Mouse (Mus musculus) intestine, postnatal 0 days (tissue): ENCODE measurements around the gene C1ql4. TPM values are rescaled to one million over a fixed set of nuclear protein-coding genes. Genes with fewer than 3 reads are reported as not detected.

ENCODE experiments used
- ATAC-seq: fragments of 200-750 bp; cut with Nextera tagmentation; 2 replicates; pipeline ENCODE4 v1.8.0; 2017; ENCODE audit warnings: mild to moderate bottlenecking, moderate TSS enrichment, moderate library complexity
- H3K27ac ChIP-seq: fragments of 300-500 bp; sonication (generic); 2 replicates; pipeline ENCODE4 v1.5.1; 2014; ENCODE audit warnings: mild to moderate bottlenecking, low read depth, low read length, moderate library complexity
- H3K27me3 ChIP-seq: fragments of 300-500 bp; sonication (generic); replicated peaks from 2 replicates; pipeline ENCODE4 v1.6.1; 2014; ENCODE audit warnings: low read length, mixed read lengths; ENCODE audit not compliant: control insufficient read depth, insufficient read depth
- H3K36me3 ChIP-seq: fragments of 300-500 bp; sonication (generic); 2 replicates; pipeline ENCODE4 v1.6.1; 2014; ENCODE audit warnings: mild to moderate bottlenecking, moderate library complexity; ENCODE audit not compliant: control insufficient read depth, insufficient read depth
- H3K4me1 ChIP-seq: fragments of 300-500 bp; sonication (generic); replicated peaks from 2 replicates; pipeline ENCODE4 v1.6.1; 2014; ENCODE audit warnings: antibody characterized with exemption, low read length, mixed read lengths; ENCODE audit not compliant: control insufficient read depth, insufficient read depth
- H3K4me2 ChIP-seq: fragments of 300-500 bp; sonication (generic); replicated peaks from 2 replicates; pipeline ENCODE4 v1.6.1; 2014; ENCODE audit warnings: low read depth, mild to moderate bottlenecking, moderate library complexity
- H3K4me3 ChIP-seq: fragments of 300-500 bp; sonication (generic); 2 replicates; pipeline ENCODE4 v1.5.1; 2014; ENCODE audit warnings: low read depth, low read length
- H3K9ac ChIP-seq: fragments of 300-500 bp; sonication (generic); 2 replicates; pipeline ENCODE4 v1.6.1; 2014; ENCODE audit warnings: mild to moderate bottlenecking, low read depth, low read length
- H3K9me3 ChIP-seq: fragments of 300-500 bp; sonication (generic); 2 replicates; pipeline ENCODE4 v1.6.1; 2016; ENCODE audit warnings: mixed run types; ENCODE audit not compliant: control insufficient read depth
- CTCF ChIP-seq: sonication (generic); IDR thresholded peaks from 2 replicates; pipeline ENCODE4 v1.5.1; 2016; ENCODE audit warnings: low read depth, mild to moderate bottlenecking, control low read depth, antibody characterized with exemption, moderate library complexity
- WGBS: fragments of 180-500 bp; shearing (Covaris S2); extraction: QIAGEN DNeasy Blood & Tissue Kit; methylation state at CpG from one replicate; pipeline ENCODE4 v1.1.7; 2014; 5-methylcytosine and 5-hydroxymethylcytosine counted together
- microRNA-seq: library from miRNA; unstranded; fragments of <30 nt; microRNA quantifications from one replicate; pipeline ENCODE4, GENCODE M21; 2016
- polyA plus RNA-seq: library from polyadenylated mRNA; unstranded; fragments of >200 nt; fragmentation: Nextera tagmentation; extraction: Ambion mirVana; gene quantifications from 2 replicates; pipeline ENCODE4 v1.2.1, GENCODE M21; 2015

Gene C1ql4
- polyA plus RNA-seq, 1 experiment from 2014 or later = 0.10 TPM

- Histone ChIP-seq H3K9ac (no peak overlapping the region), H3K27me3 (no peaks in the 10 kb centered on the region), H3K4me2 (no peak overlapping the region), H3K9me3 (no peaks in the 10 kb centered on the region), H3K4me1 (no peaks in the 10 kb centered on the region; the same call in 1 of the 2 replicates), H3K4me3 (no peak overlapping the region), H3K36me3 (peaks cover 29% of the 10 kb centered on the region), H3K27ac (no peak overlapping the region)
- ATAC-seq = no peak
- 63% methylated on average over 26 of the region's 26 CpGs for WGBS
- TF ChIP-seq CTCF = peak; percentile 59
Observed at GRCm38 (mm10) chr15:99039996-99040919, 47.4 kb downstream of the C1ql4 start.

GRCm38 (mm10) chr15:99039306-99039705, 48.3 kb downstream of the C1ql4 start:
- Histone ChIP-seq H3K27ac (no peak overlapping the region), H3K27me3 (no peaks in the 10 kb centered on the region), H3K9ac (no peak overlapping the region), H3K36me3 (peaks cover 38% of the 10 kb centered on the region), H3K9me3 (no peaks in the 10 kb centered on the region), H3K4me2 (no peak overlapping the region), H3K4me3 (no peak overlapping the region), H3K4me1 (no peaks in the 10 kb centered on the region)
- TF ChIP-seq CTCF = no peak
- ATAC-seq = no peak
- 79% methylated on average over 4 of the region's 4 CpGs for WGBS

- Histone ChIP-seq H3K4me2 (no peak overlapping the region), H3K27ac (no peak overlapping the region), H3K4me3 (no peak overlapping the region), H3K9me3 (no peaks in the 10 kb centered on the region), H3K9ac (no peak overlapping the region), H3K27me3 (no peaks in the 10 kb centered on the region), H3K4me1 (no peaks in the 10 kb centered on the region), H3K36me3 (peaks cover 38% of the 10 kb centered on the region)
- TF ChIP-seq CTCF = no peak
- ATAC-seq = no peak
- 83% methylated on average over 5 of the region's 5 CpGs for WGBS
Observed at GRCm38 (mm10) chr15:99038797-99039196, 48.8 kb downstream of the C1ql4 start.

GRCm38 (mm10) chr15:99038025-99038424, 49.6 kb downstream of the C1ql4 start:
- Histone ChIP-seq H3K4me3 (no peak overlapping the region), H3K9me3 (no peaks in the 10 kb centered on the region), H3K27ac (no peak overlapping the region), H3K27me3 (no peaks in the 10 kb centered on the region), H3K4me2 (no peak overlapping the region), H3K4me1 (peaks cover 3% of the 10 kb centered on the region; the same call in 1 of the 2 replicates), H3K9ac (no peak overlapping the region), H3K36me3 (peaks cover 38% of the 10 kb centered on the region)
- no peak for TF ChIP-seq CTCF
- WGBS = 83% methylated on average over 1 of the region's 1 CpGs
- no peak for ATAC-seq

GRCm38 (mm10) chr15:99036249-99036905, 51.2 kb downstream of the C1ql4 start:
- H3K9me3 ChIP-seq = no peaks in the 10 kb centered on the region
- H3K27ac ChIP-seq = no peak overlapping the region
- ATAC-seq = no peak
- peaks cover 38% of the 10 kb centered on the region for H3K36me3 ChIP-seq
- H3K9ac ChIP-seq = no peak overlapping the region
- WGBS = 92% methylated on average over 8 of the region's 8 CpGs
- TF ChIP-seq CTCF = no peak
- H3K4me3 ChIP-seq = no peak overlapping the region
- H3K4me1 ChIP-seq = peaks cover 5% of the 10 kb centered on the region; the same call in 1 of the 2 replicates
- H3K27me3 ChIP-seq = no peaks in the 10 kb centered on the region
- H3K4me2 ChIP-seq = no peak overlapping the region

GRCm38 (mm10) chr15:99035431-99035830, 52.2 kb downstream of the C1ql4 start:
- Histone ChIP-seq H3K9me3 (no peaks in the 10 kb centered on the region), H3K4me3 (no peak overlapping the region), H3K4me1 (peaks cover 5% of the 10 kb centered on the region; the same call in 1 of the 2 replicates), H3K36me3 (peaks cover 38% of the 10 kb centered on the region), H3K27ac (no peak overlapping the region), H3K9ac (no peak overlapping the region), H3K27me3 (no peaks in the 10 kb centered on the region), H3K4me2 (no peak overlapping the region)
- ATAC-seq = no peak
- 65% methylated on average over 4 of the region's 4 CpGs for WGBS
- TF ChIP-seq CTCF = no peak

Small RNA genes lying within 50 kb of the gene (microRNA-seq; reads per million reads assigned to microRNA genes)
- gene Mir6960 = not detected

Other genes starting within 250 kb of the C1ql4 start
- gene Kmt2d, start 216.6 kb downstream of the C1ql4 start, polyA plus RNA-seq = 5.3 and 6.5 TPM in 2 replicates
- gene Rhebl1, start 193.3 kb downstream of the C1ql4 start, polyA plus RNA-seq = 9.4 and 9.7 TPM in 2 replicates
- gene Dhh, start 189.3 kb downstream of the C1ql4 start, polyA plus RNA-seq = 0.88 and 0.93 TPM in 2 replicates
- 27.0 and 30.6 TPM in 2 replicates for gene Lmbr1l, start 169.6 kb downstream of the C1ql4 start, polyA plus RNA-seq
- 391 and 435 TPM in 2 replicates for gene Tuba1b, start 153.3 kb downstream of the C1ql4 start, polyA plus RNA-seq
- gene Gm49450, start 134.3 kb downstream of the C1ql4 start, polyA plus RNA-seq = not detected in 2 replicates
- gene Tuba1a, start 134.1 kb downstream of the C1ql4 start, polyA plus RNA-seq = 457 and 503 TPM in 2 replicates
- 271 and 315 TPM in 2 replicates for gene Tuba1c, start 57.9 kb downstream of the C1ql4 start, polyA plus RNA-seq
- 29.8 and 32.7 TPM in 2 replicates for gene Prph, start 32.6 kb downstream of the C1ql4 start, polyA plus RNA-seq
- gene Troap, start 13.2 kb downstream of the C1ql4 start, polyA plus RNA-seq = 4.8 TPM in 2 replicates
- gene Dnajc22, start 5.4 kb upstream of the C1ql4 start, polyA plus RNA-seq = 52.9 and 55.7 TPM in 2 replicates
- gene Spats2, start 38.1 kb upstream of the C1ql4 start, polyA plus RNA-seq = 14.3 and 16.0 TPM in 2 replicates
- 0.20 and 0.48 TPM in 2 replicates for gene Kcnh3, start 137.0 kb upstream of the C1ql4 start, polyA plus RNA-seq
- 86.8 and 92.0 TPM in 2 replicates for gene Mcrs1, start 164.1 kb upstream of the C1ql4 start, polyA plus RNA-seq
- 10.8 and 12.7 TPM in 2 replicates for gene Prpf40b, start 207.3 kb upstream of the C1ql4 start, polyA plus RNA-seq
- gene Fam186b, start 208.1 kb upstream of the C1ql4 start, polyA plus RNA-seq = not detected in 2 replicates